Mouse (Mus musculus) ovary, adult 18-20 months (tissue): ENCODE results near the gene Kng1.
"Not testable (repeated sequence)": the region's sequence is repeated elsewhere in the genome, so short reads cannot be mapped to it uniquely, and the experiment has no call there.

Source experiments
- DNase-seq: peaks from one replicate; pipeline ENCODE4 v3.0.0; 2022; ENCODE audit warnings: low spot score, mixed read lengths

The Kng1 gene

GRCm38 (mm10) chr16:23094136-23094535 lies 36.5 kb downstream of the Kng1 start:
- no peak for DNase-seq

- DNase-seq, result not testable (repeated sequence)
Measured at GRCm38 (mm10) chr16:23095581-23095980, 37.9 kb downstream of the Kng1 start.

GRCm38 (mm10) chr16:23096886-23097285 lies 39.2 kb downstream of the Kng1 start:
- DNase-seq, result not testable (repeated sequence)

GRCm38 (mm10) chr16:23097290-23098104 lies 39.8 kb downstream of the Kng1 start:
- DNase-seq, result not testable (repeated sequence)

- DNase-seq, result not testable (repeated sequence)
Measured at GRCm38 (mm10) chr16:23098105-23098452, 40.4 kb downstream of the Kng1 start.

GRCm38 (mm10) chr16:23099632-23100031 lies 42.0 kb downstream of the Kng1 start:
- no peak for DNase-seq

- DNase-seq, result no peak
Measured at GRCm38 (mm10) chr16:23100099-23100575, 42.5 kb downstream of the Kng1 start.

GRCm38 (mm10) chr16:23100613-23101012 lies 42.9 kb downstream of the Kng1 start:
- DNase-seq, result no peak

- no peak for DNase-seq
Measured at GRCm38 (mm10) chr16:23102340-23103037, 44.8 kb downstream of the Kng1 start.

GRCm38 (mm10) chr16:23103038-23103745 lies 45.5 kb downstream of the Kng1 start:
- no peak for DNase-seq

- DNase-seq, result no peak
Measured at GRCm38 (mm10) chr16:23103841-23104240, 46.2 kb downstream of the Kng1 start.

GRCm38 (mm10) chr16:23106121-23106520 lies 48.5 kb downstream of the Kng1 start:
- no peak for DNase-seq

- DNase-seq, result peak; percentile 84
Measured at GRCm38 (mm10) chr16:23107231-23107942, 49.7 kb downstream of the Kng1 start, which contains the start of gene Eif4a2. Gene Eif4a2, plus strand, starts transcription at chr16:23107444.

- DNase-seq, result peak; percentile 65
Measured at GRCm38 (mm10) chr16:23107946-23108759, 50.5 kb downstream of the Kng1 start.

- no peak for DNase-seq
Measured at GRCm38 (mm10) chr16:23108943-23109342, 51.3 kb downstream of the Kng1 start.

- DNase-seq, result no peak
Measured at GRCm38 (mm10) chr16:23109350-23110280, 52.0 kb downstream of the Kng1 start.

- no peak for DNase-seq
Measured at GRCm38 (mm10) chr16:23112348-23112747, 54.7 kb downstream of the Kng1 start.

GRCm38 (mm10) chr16:23112861-23113435 lies 55.3 kb downstream of the Kng1 start:
- DNase-seq, result no peak

GRCm38 (mm10) chr16:23113903-23114302 lies 56.2 kb downstream of the Kng1 start:
- no peak for DNase-seq
